Mouse (Mus musculus): ENCODE measurements around the gene Trf. TPM values are rescaled to one million over a fixed set of nuclear protein-coding genes. Genes with fewer than 3 reads are reported as not detected.
"Not testable (repeated sequence)": the region's sequence is repeated elsewhere in the genome, so short reads cannot be mapped to it uniquely, and the experiment has no call there.

Gene Trf
- polyA plus RNA-seq, 1 experiment from 2014 or later = 20.8 TPM

- Histone ChIP-seq H3K27me3 (ENCODE audit: control insufficient read depth, insufficient read depth, low read length) (no peaks in the 10 kb centered on the region), H3K9me3 (ENCODE audit: control insufficient read depth, low read length) (no peaks in the 10 kb centered on the region), H3K4me2 (replicated peaks; ENCODE audit: low read depth, low read length) (no peak overlapping the region), H3K27ac (ENCODE audit: low read depth, low read length) (no peak overlapping the region), H3K9ac (ENCODE audit: low read depth, low read length) (no peak overlapping the region), H3K4me3 (ENCODE audit: low read depth, low read length) (no peak overlapping the region), H3K4me1 (replicated peaks; ENCODE audit: control insufficient read depth, insufficient read depth, low read length) (no peaks in the 10 kb centered on the region), H3K36me3 (ENCODE audit: control insufficient read depth, insufficient read depth, low read length) (peaks cover 2% of the 10 kb centered on the region; the same call in 1 of the 2 replicates)
- DNase-seq (ENCODE audit: low spot score) (no peak), ATAC-seq (ENCODE audit: low FRiP score) (no peak)
- WGBS = 71% methylated on average over 15 of the region's 15 CpGs
These were observed 66.4 kb downstream of the Trf start for GRCm38 (mm10) chr9:103163806-103164205.

GRCm38 (mm10) chr9:103155158-103155557, 75.1 kb downstream of the Trf start:
- DNase-seq (ENCODE audit: low spot score); H3K9ac ChIP-seq (ENCODE audit: low read depth, low read length); ATAC-seq (ENCODE audit: low FRiP score); H3K36me3 ChIP-seq (ENCODE audit: control insufficient read depth, insufficient read depth, low read length); H3K4me1 ChIP-seq (replicated peaks; ENCODE audit: control insufficient read depth, insufficient read depth, low read length); H3K9me3 ChIP-seq (ENCODE audit: control insufficient read depth, low read length); H3K4me3 ChIP-seq (ENCODE audit: low read depth, low read length); H3K27me3 ChIP-seq (ENCODE audit: control insufficient read depth, insufficient read depth, low read length); H3K4me2 ChIP-seq (replicated peaks; ENCODE audit: low read depth, low read length); H3K27ac ChIP-seq (ENCODE audit: low read depth, low read length): not testable (repeated sequence)
- 86% methylated on average over 7 of the region's 7 CpGs for WGBS

DNA sequence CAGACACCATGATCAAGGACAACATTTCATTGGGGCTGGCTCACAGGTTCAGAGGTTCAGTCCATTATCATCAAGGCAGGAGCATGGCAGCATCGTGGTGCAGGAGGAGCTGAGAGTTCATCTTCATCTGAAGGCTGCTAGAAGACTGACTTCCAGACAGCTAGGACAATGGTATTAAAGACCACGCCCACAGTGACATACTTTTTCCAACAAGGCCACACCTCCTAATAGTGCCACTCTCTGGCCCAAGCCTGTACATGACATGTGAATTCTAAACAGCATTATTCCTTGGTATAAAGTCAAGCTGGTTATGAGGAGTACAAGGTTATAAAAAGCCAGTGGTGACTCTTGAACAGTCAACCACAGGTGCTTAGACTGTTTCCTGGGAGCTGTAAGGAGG, 75.7 kb downstream of the Trf start:
- Histone ChIP-seq H3K4me3 (ENCODE audit: low read depth, low read length) (no peak overlapping the region), H3K4me2 (replicated peaks; ENCODE audit: low read depth, low read length) (no peak overlapping the region), H3K27me3 (ENCODE audit: control insufficient read depth, insufficient read depth, low read length) (no peaks in the 10 kb centered on the region), H3K27ac (ENCODE audit: low read depth, low read length) (no peak overlapping the region), H3K4me1 (replicated peaks; ENCODE audit: control insufficient read depth, insufficient read depth, low read length) (no peaks in the 10 kb centered on the region), H3K9me3 (ENCODE audit: control insufficient read depth, low read length) (no peaks in the 10 kb centered on the region), H3K9ac (ENCODE audit: low read depth, low read length) (no peak overlapping the region), H3K36me3 (ENCODE audit: control insufficient read depth, insufficient read depth, low read length) (no peaks in the 10 kb centered on the region)
- ATAC-seq (ENCODE audit: low FRiP score) (no peak), DNase-seq (ENCODE audit: low spot score) (no peak)
- 92% methylated on average over 2 of the region's 2 CpGs for WGBS

Other genes starting within 250 kb of the Trf start
- 0.43 and 0.60 TPM in 2 replicates for gene Slco2a1, start 241.7 kb downstream of the Trf start, polyA plus RNA-seq (2014; fragmentation: Nextera tagmentation; extraction: Ambion mirVana)
- 24.1 and 24.2 TPM in 2 replicates for gene Rab6b, start 118.7 kb downstream of the Trf start, polyA plus RNA-seq (2014; fragmentation: Nextera tagmentation; extraction: Ambion mirVana)
- 55.0 and 59.4 TPM in 2 replicates for gene Srprb, start 28.3 kb downstream of the Trf start, polyA plus RNA-seq (2014; fragmentation: Nextera tagmentation; extraction: Ambion mirVana)
- 0.21 and 1.6 TPM in 2 replicates for gene Gm20425, start 137 bp downstream of the Trf start, polyA plus RNA-seq (2014; fragmentation: Nextera tagmentation; extraction: Ambion mirVana)
- gene 1300017J02Rik, start 74.6 kb upstream of the Trf start, polyA plus RNA-seq (2014; fragmentation: Nextera tagmentation; extraction: Ambion mirVana) = 1.5 and 4.5 TPM in 2 replicates
- 70.2 and 75.6 TPM in 2 replicates for gene Topbp1, start 74.8 kb upstream of the Trf start, polyA plus RNA-seq (2014; fragmentation: Nextera tagmentation; extraction: Ambion mirVana)
- 105 and 135 TPM in 2 replicates for gene Cdv3, start 135.4 kb upstream of the Trf start, polyA plus RNA-seq (2014; fragmentation: Nextera tagmentation; extraction: Ambion mirVana)
- gene Bfsp2, start 250.0 kb upstream of the Trf start, polyA plus RNA-seq (2014; fragmentation: Nextera tagmentation; extraction: Ambion mirVana) = 0.54 and 2.1 TPM in 2 replicates